ENCODE assay signal across 17 mouse cellular contexts in the genomic region with DNA sequence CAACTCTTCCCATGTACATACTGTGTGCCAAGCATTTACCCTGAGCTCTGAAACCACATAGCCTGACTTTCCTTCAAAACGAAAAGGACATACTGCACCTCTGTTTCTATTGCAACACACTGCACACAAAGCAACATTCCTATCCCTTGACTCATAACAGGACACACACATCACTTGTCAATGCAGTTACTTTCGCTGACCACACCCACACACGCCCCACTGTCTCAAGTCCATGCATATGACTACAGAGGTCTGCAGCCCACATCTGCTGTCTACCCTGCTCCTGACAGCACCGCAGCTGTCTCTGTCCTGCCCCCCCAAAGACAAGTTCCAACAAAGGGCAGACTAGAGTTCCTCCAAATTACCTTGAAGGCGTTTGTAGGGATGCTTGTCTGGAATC. TPM values are rescaled to one million over a fixed set of nuclear protein-coding genes. Genes with fewer than 3 reads are reported as not detected.
DNase-seq lines count a peak whose midpoint lies in the region; ATAC-seq lines count a peak whose summit lies in the region.
"Had no signal": no experiment of that assay in that cellular context is flagged by ENCODE, and none has a peak within 500 bp of the region (broad histone marks: within the 10 kb centered on the region; RNA-seq: fewer than 3 reads in every experiment).

No protein-coding gene starts in this region.

- no peaks in the 10 kb centered on the region for H3K27me3 ChIP-seq in intestine, embryonic 15.5 days (replicated peaks)
- no peaks in the 10 kb centered on the region for H3K27me3 ChIP-seq in neural tube, embryonic 15.5 days (replicated peaks)
- H3K27me3 ChIP-seq: midbrain, embryonic 12.5 days; neural tube, embryonic 13.5 days had no signal

- no peak overlapping the region for H3K4me2 ChIP-seq in intestine, embryonic 15.5 days (replicated peaks)
- no peak overlapping the region for H3K4me2 ChIP-seq in neural tube, embryonic 15.5 days
- H3K4me2 ChIP-seq: midbrain, embryonic 12.5 days; neural tube, embryonic 13.5 days had no signal

- peak; percentile 24 for DNase-seq in embryo, embryonic 10 days (ENCODE audit: low spot score)
- DNase-seq in embryo, embryonic 9.5 days (ENCODE audit: extremely low spot score): no peak
- DNase-seq in urinary bladder, postnatal 14 days (ENCODE audit: low spot score): peak; percentile 36
- no peak for DNase-seq in urinary bladder, postnatal 10 days (ENCODE audit: low spot score)
- DNase-seq in yolk sac, embryonic 10.5 days (ENCODE audit: low spot score): peak; percentile 4
- DNase-seq in gastrocnemius, adult 18-20 months (ENCODE audit: low spot score): no peak
- DNase-seq: adrenal gland, adult 2 months; gastrocnemius, postnatal 14 days; lung, adult 2 months; right cerebral cortex, postnatal 14 days had no signal

- H3K9me3 ChIP-seq in intestine, embryonic 15.5 days: no peaks in the 10 kb centered on the region
- H3K9me3 ChIP-seq in neural tube, embryonic 15.5 days (replicated peaks): no peaks in the 10 kb centered on the region
- H3K9me3 ChIP-seq: midbrain, embryonic 12.5 days; neural tube, embryonic 13.5 days had no signal

- 68% methylated on average over 5 of the region's 5 CpGs for WGBS in intestine, embryonic 15.5 days
- 84% methylated on average over 5 of the region's 5 CpGs for WGBS in neural tube, embryonic 15.5 days

- no peak overlapping the region for H3K4me3 ChIP-seq in intestine, embryonic 15.5 days (replicated peaks)
- H3K4me3 ChIP-seq in neural tube, embryonic 15.5 days (replicated peaks): no peak overlapping the region
- H3K4me3 ChIP-seq: midbrain, embryonic 12.5 days; neural tube, embryonic 13.5 days had no signal

- no peaks in the 10 kb centered on the region for H3K36me3 ChIP-seq in intestine, embryonic 15.5 days
- no peaks in the 10 kb centered on the region for H3K36me3 ChIP-seq in neural tube, embryonic 15.5 days
- H3K36me3 ChIP-seq: midbrain, embryonic 12.5 days; neural tube, embryonic 13.5 days had no signal

- peak; percentile 57 for ATAC-seq in intestine, embryonic 15.5 days
- no peak for ATAC-seq in neural tube, embryonic 15.5 days (ENCODE audit: low FRiP score)
- ATAC-seq: hindbrain, postnatal 0 days had no signal

- no peak overlapping the region for H3K9ac ChIP-seq in intestine, embryonic 15.5 days
- H3K9ac ChIP-seq in neural tube, embryonic 15.5 days (replicated peaks): no peak overlapping the region
- H3K9ac ChIP-seq: midbrain, embryonic 12.5 days; neural tube, embryonic 13.5 days had no signal

- no peaks in the 10 kb centered on the region for H3K4me1 ChIP-seq in intestine, embryonic 15.5 days (replicated peaks)
- no peaks in the 10 kb centered on the region for H3K4me1 ChIP-seq in neural tube, embryonic 15.5 days
- H3K4me1 ChIP-seq: neural tube, embryonic 13.5 days had no signal

- no peak overlapping the region for H3K27ac ChIP-seq in intestine, embryonic 15.5 days
- H3K27ac ChIP-seq in neural tube, embryonic 15.5 days (replicated peaks): no peak overlapping the region
- H3K27ac ChIP-seq: hindbrain, postnatal 0 days; midbrain, embryonic 12.5 days; neural tube, embryonic 13.5 days had no signal

RNA-seq across cellular contexts. Expression of a gene that starts 21.5 kb away (rescaled TPM):
- not detected in 2 replicates for polyA plus RNA-seq in intestine, embryonic 15.5 days (2015; fragmentation: Nextera tagmentation; extraction: Ambion mirVana)
- total RNA-seq in gastrocnemius, adult 18-20 months (2021): not detected
- not detected in 2 replicates for polyA plus RNA-seq in neural tube, embryonic 15.5 days (2015; fragmentation: Nextera tagmentation; extraction: Ambion mirVana)
- total RNA-seq: adrenal gland, adult 2 months; gastrocnemius, postnatal 14 days had no signal
- polyA plus RNA-seq: adrenal gland, adult 2 months; forebrain, embryonic 14.5 days; heart, embryonic 16.5 days; hindbrain, postnatal 0 days; lung, adult 2 months; midbrain, embryonic 12.5 days; neural tube, embryonic 13.5 days had no signal

Comparison
In these comparisons a context has a peak if more than half of its experiments do, and no peak if none do; other contexts are left out.
1. DNase-seq: peak in embryo, embryonic 10 days (single experiment), urinary bladder, postnatal 14 days (single experiment) and yolk sac, embryonic 10.5 days (single experiment); none in embryo, embryonic 9.5 days (single experiment), urinary bladder, postnatal 10 days (single experiment) and gastrocnemius, adult 18-20 months (single experiment).